Mouse (Mus musculus) heart, postnatal 0 days (tissue): ENCODE results near the gene Samd7.

Experiments used
- CTCF ChIP-seq: IDR thresholded peaks from 2 replicates; pipeline ENCODE4 v1.5.1; 2016; ENCODE audit warnings: antibody characterized with exemption, control low read depth, low read depth
- EP300 ChIP-seq: IDR thresholded peaks from 2 replicates; pipeline ENCODE4 v1.6.1; 2016; ENCODE audit warnings: antibody characterized with exemption, low read depth

- no peak for TF ChIP-seq CTCF
- TF ChIP-seq EP300: no peak
Observed at GRCm38 (mm10) chr3:30788531-30788930, 42.4 kb downstream of the Samd7 start.
